Mouse (Mus musculus): Measurements from ENCODE around the gene Klc4.

Klc4 gene

GRCm38 (mm10) chr17:46651755-46652547, 6.1 kb upstream of the Klc4 start:
- no peak for DNase-seq (ENCODE audit: low spot score)

- DNase-seq (ENCODE audit: low spot score), result no peak
These were observed 5.5 kb upstream of the Klc4 start for GRCm38 (mm10) chr17:46651292-46651691.

GRCm38 (mm10) chr17:46650232-46651031, 4.6 kb upstream of the Klc4 start, which contains the start of gene Cul7:
Gene Cul7, plus strand, starts transcription at chr17:46650337.
- DNase-seq (ENCODE audit: low spot score), result peak; percentile 78

- no peak for DNase-seq (ENCODE audit: low spot score)
These were observed 4.0 kb upstream of the Klc4 start for GRCm38 (mm10) chr17:46649811-46650210.

GRCm38 (mm10) chr17:46648436-46648835, 2.6 kb upstream of the Klc4 start:
- DNase-seq (ENCODE audit: low spot score), result no peak

GRCm38 (mm10) chr17:46647279-46647678, 1.5 kb upstream of the Klc4 start:
- no peak for DNase-seq (ENCODE audit: low spot score)

- DNase-seq (ENCODE audit: low spot score), result no peak
These were observed 470 bp upstream of the Klc4 start for GRCm38 (mm10) chr17:46646322-46646662.

GRCm38 (mm10) chr17:46644916-46645475, 826 bp downstream of the Klc4 start:
- peak; percentile 18 for DNase-seq (ENCODE audit: low spot score)

- no peak for DNase-seq (ENCODE audit: low spot score)
These were observed 1.5 kb downstream of the Klc4 start for GRCm38 (mm10) chr17:46644152-46644805.

- no peak for DNase-seq (ENCODE audit: low spot score)
These were observed 3.8 kb downstream of the Klc4 start for GRCm38 (mm10) chr17:46642060-46642459.

GRCm38 (mm10) chr17:46639929-46640328, 5.9 kb downstream of the Klc4 start:
- no peak for DNase-seq (ENCODE audit: low spot score)

GRCm38 (mm10) chr17:46636831-46637523, 8.8 kb downstream of the Klc4 start:
- peak; percentile 38 for DNase-seq (ENCODE audit: low spot score)

- DNase-seq (ENCODE audit: low spot score), result no peak
These were observed 16.0 kb downstream of the Klc4 start for GRCm38 (mm10) chr17:46629685-46630441.

GRCm38 (mm10) chr17:46628791-46629684, 16.8 kb downstream of the Klc4 start, which contains the start of gene Ptk7:
Gene Ptk7, minus strand, starts transcription at chr17:46629504.
- no peak for DNase-seq (ENCODE audit: low spot score)

- DNase-seq (ENCODE audit: low spot score), result no peak
These were observed 17.4 kb downstream of the Klc4 start for GRCm38 (mm10) chr17:46628471-46628790.

- no peak for DNase-seq (ENCODE audit: low spot score)
These were observed 18.4 kb downstream of the Klc4 start for GRCm38 (mm10) chr17:46627409-46627808.

- DNase-seq (ENCODE audit: low spot score), result no peak
These were observed 21.2 kb downstream of the Klc4 start for GRCm38 (mm10) chr17:46624598-46624997.

- no peak for DNase-seq (ENCODE audit: low spot score)
These were observed 21.8 kb downstream of the Klc4 start for GRCm38 (mm10) chr17:46623819-46624557.

- DNase-seq (ENCODE audit: low spot score), result no peak
These were observed 23.6 kb downstream of the Klc4 start for GRCm38 (mm10) chr17:46622269-46622668.

All from c-Kit-positive CD71-positive TER-119-positive erythroid progenitor cells, embryonic 14.5 days (primary cell).